Comparison of ENCODE assay signal across 12 mouse cellular contexts in the genomic region with DNA sequence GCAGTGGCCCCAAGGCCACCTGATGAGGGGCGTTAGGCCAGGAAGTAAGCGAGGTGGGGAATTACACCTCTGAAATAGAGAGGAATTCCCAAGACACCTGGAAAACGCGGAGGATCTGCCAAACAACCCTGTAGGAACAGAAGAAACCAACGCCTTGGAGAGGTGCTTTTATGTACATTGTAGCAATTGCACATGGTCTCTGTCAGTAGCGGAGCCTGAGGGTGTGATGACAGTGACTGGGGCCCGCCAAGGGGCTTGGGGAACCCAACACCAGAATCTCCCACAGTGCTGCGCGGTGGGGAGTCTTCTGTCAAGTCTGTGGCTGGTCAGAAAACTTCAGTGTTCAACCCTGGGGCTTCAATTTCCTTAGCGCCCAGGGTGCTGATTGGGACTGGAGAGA.
DNase-seq lines count a peak whose midpoint lies in the region; ATAC-seq and TF ChIP-seq lines count a peak whose summit lies in the region.
"Had no signal": no experiment of that assay in that cellular context is flagged by ENCODE, and none has a peak within 500 bp of the region (broad histone marks: within the 10 kb centered on the region; RNA-seq: fewer than 3 reads in every experiment).

No protein-coding gene starts in this region.

- ATAC-seq in heart, embryonic 15.5 days (replicated peaks; ENCODE audit: insufficient number of reproducible peaks, insufficient read depth, low FRiP score, low read depth) = peak; percentile 51; the same call in 1 of the 2 replicates
- ATAC-seq in midbrain, embryonic 11.5 days (ENCODE audit: low FRiP score) = no peak
- ATAC-seq in midbrain, postnatal 0 days (ENCODE audit: low FRiP score) = no peak
- peak; percentile 63; the same call in 1 of the 2 replicates for ATAC-seq in embryonic facial prominence, embryonic 14.5 days (ENCODE audit: low read depth)
- 0 out of 2 replicates have a peak, but pooled peaks have one; percentile 28 for ATAC-seq in midbrain, embryonic 14.5 days (ENCODE audit: low FRiP score, low TSS enrichment)
- ATAC-seq: CD4-positive, CD25-positive, alpha-beta regulatory T cell, adult 4 months had no signal

- 11% methylated on average over 10 of the region's 10 CpGs for whole genome bisulfite sequencing in heart, embryonic 15.5 days
- WGBS in midbrain, embryonic 11.5 days = 5% methylated on average over 10 of the region's 10 CpGs
- 15% methylated on average over 10 of the region's 10 CpGs for WGBS in midbrain, postnatal 0 days
- WGBS in embryonic facial prominence, embryonic 14.5 days = 7% methylated on average over 10 of the region's 10 CpGs
- 10% methylated on average over 10 of the region's 10 CpGs for WGBS in midbrain, embryonic 14.5 days

- intact Hi-C loops in heart, postnatal 25 days (cut with DNase I) = no loop called here

- H3K27ac ChIP-seq in heart, embryonic 15.5 days = no peak overlapping the region
- H3K27ac ChIP-seq in midbrain, embryonic 11.5 days (ENCODE audit: low read depth, low read length) = no peak overlapping the region
- no peak overlapping the region for H3K27ac ChIP-seq in midbrain, postnatal 0 days (ENCODE audit: low read depth, low read length)
- H3K27ac ChIP-seq in embryonic facial prominence, embryonic 14.5 days (replicated peaks; ENCODE audit: low read depth, low read length) = 0 out of 2 replicates have a peak overlapping the region, but pooled peaks have one; percentile 25
- no peak overlapping the region for H3K27ac ChIP-seq in midbrain, embryonic 14.5 days (replicated peaks; ENCODE audit: low read depth, low read length)
- H3K27ac ChIP-seq: liver, embryonic 15.5 days; stomach, embryonic 15.5 days had no signal

- no peak for TF ChIP-seq CTCF in midbrain, postnatal 0 days (IDR thresholded peaks at IDR 0.05)

- H3K27me3 ChIP-seq in heart, embryonic 15.5 days = peaks cover 4% of the 10 kb centered on the region; the same call in 1 of the 2 replicates
- H3K27me3 ChIP-seq in midbrain, embryonic 11.5 days (ENCODE audit: control insufficient read depth, insufficient read depth, low read length) = peaks cover 21% of the 10 kb centered on the region
- H3K27me3 ChIP-seq in midbrain, postnatal 0 days (ENCODE audit: insufficient read depth, low read length) = peaks cover 32% of the 10 kb centered on the region
- H3K27me3 ChIP-seq in embryonic facial prominence, embryonic 14.5 days (replicated peaks; ENCODE audit: control insufficient read depth, insufficient read depth, low read length) = peaks cover 57% of the 10 kb centered on the region
- peaks cover 45% of the 10 kb centered on the region for H3K27me3 ChIP-seq in midbrain, embryonic 14.5 days (ENCODE audit: control insufficient read depth, insufficient read depth, low read length)

- no peaks in the 10 kb centered on the region for H3K36me3 ChIP-seq in heart, embryonic 15.5 days
- H3K36me3 ChIP-seq in midbrain, embryonic 11.5 days (ENCODE audit: control insufficient read depth, insufficient read depth, low read length) = no peaks in the 10 kb centered on the region
- no peaks in the 10 kb centered on the region for H3K36me3 ChIP-seq in midbrain, postnatal 0 days (ENCODE audit: insufficient read depth, low read length)
- no peaks in the 10 kb centered on the region for H3K36me3 ChIP-seq in embryonic facial prominence, embryonic 14.5 days (ENCODE audit: control insufficient read depth, insufficient read depth, low read length)
- no peaks in the 10 kb centered on the region for H3K36me3 ChIP-seq in midbrain, embryonic 14.5 days (ENCODE audit: control insufficient read depth, insufficient read depth, low read length)
- H3K36me3 ChIP-seq: liver, embryonic 15.5 days; stomach, embryonic 15.5 days had no signal

- H3K9ac ChIP-seq in heart, embryonic 15.5 days = no peak overlapping the region
- no peak overlapping the region for H3K9ac ChIP-seq in midbrain, embryonic 11.5 days (ENCODE audit: low read length)
- no peak overlapping the region for H3K9ac ChIP-seq in midbrain, postnatal 0 days (replicated peaks; ENCODE audit: low read length, poor library complexity, severe bottlenecking)
- H3K9ac ChIP-seq in embryonic facial prominence, embryonic 14.5 days (ENCODE audit: low read depth, low read length) = 0 out of 2 replicates have a peak overlapping the region, but pooled peaks have one; percentile 21
- H3K9ac ChIP-seq in midbrain, embryonic 14.5 days (replicated peaks; ENCODE audit: low read length) = no peak overlapping the region
- H3K9ac ChIP-seq: liver, embryonic 15.5 days; stomach, embryonic 15.5 days had no signal

- peak overlapping the region; percentile 67 for H3K4me2 ChIP-seq in heart, embryonic 15.5 days
- no peak overlapping the region for H3K4me2 ChIP-seq in midbrain, embryonic 11.5 days
- H3K4me2 ChIP-seq in midbrain, postnatal 0 days (ENCODE audit: low read depth, low read length, poor library complexity, severe bottlenecking) = no peak overlapping the region
- H3K4me2 ChIP-seq in embryonic facial prominence, embryonic 14.5 days (ENCODE audit: low read depth, low read length) = peak overlapping the region; percentile 46
- H3K4me2 ChIP-seq in midbrain, embryonic 14.5 days (ENCODE audit: low read length) = no peak overlapping the region

- no peaks in the 10 kb centered on the region for H3K9me3 ChIP-seq in heart, embryonic 15.5 days (replicated peaks)
- H3K9me3 ChIP-seq in midbrain, embryonic 11.5 days (ENCODE audit: control insufficient read depth, low read length) = no peaks in the 10 kb centered on the region
- no peaks in the 10 kb centered on the region for H3K9me3 ChIP-seq in midbrain, postnatal 0 days (ENCODE audit: low read length)
- no peaks in the 10 kb centered on the region for H3K9me3 ChIP-seq in embryonic facial prominence, embryonic 14.5 days (ENCODE audit: control insufficient read depth, low read length)
- H3K9me3 ChIP-seq in midbrain, embryonic 14.5 days (ENCODE audit: control insufficient read depth, low read length) = no peaks in the 10 kb centered on the region
- H3K9me3 ChIP-seq: liver, embryonic 15.5 days; stomach, embryonic 15.5 days had no signal

- H3K4me3 ChIP-seq in heart, embryonic 15.5 days = peak overlapping the region; percentile 38
- H3K4me3 ChIP-seq in midbrain, embryonic 11.5 days (ENCODE audit: low read depth, low read length) = no peak overlapping the region
- H3K4me3 ChIP-seq in midbrain, postnatal 0 days (ENCODE audit: low read depth, low read length) = no peak overlapping the region
- peak overlapping the region; percentile 20 for H3K4me3 ChIP-seq in embryonic facial prominence, embryonic 14.5 days (ENCODE audit: low read depth, low read length)
- no peak overlapping the region for H3K4me3 ChIP-seq in midbrain, embryonic 14.5 days (replicated peaks; ENCODE audit: low read depth, low read length)
- H3K4me3 ChIP-seq: liver, embryonic 15.5 days; stomach, embryonic 15.5 days had no signal

- DNase-seq in heart, postnatal 25 days (ENCODE audit: low spot score) = no peak
- DNase-seq in midbrain, embryonic 11.5 days (ENCODE audit: low spot score, missing footprints) = peak; percentile 88
- DNase-seq in midbrain, postnatal 0 days (ENCODE audit: low spot score) = no peak
- peak; percentile 30 for DNase-seq in embryonic facial prominence, embryonic 14.5 days (ENCODE audit: low spot score)
- DNase-seq in midbrain, embryonic 14.5 days = no peak
- no peak for DNase-seq in urinary bladder, adult 2 months (ENCODE audit: low spot score)
- no peak for DNase-seq in cerebellum, postnatal 14 days
- DNase-seq: cerebellum, postnatal 10 days had no signal

- peaks cover 33% of the 10 kb centered on the region for H3K4me1 ChIP-seq in heart, embryonic 15.5 days (replicated peaks)
- H3K4me1 ChIP-seq in midbrain, embryonic 11.5 days (ENCODE audit: control insufficient read depth, insufficient read depth, low read length) = peaks cover 20% of the 10 kb centered on the region
- no peaks in the 10 kb centered on the region for H3K4me1 ChIP-seq in midbrain, postnatal 0 days (ENCODE audit: insufficient read depth, low read length)
- H3K4me1 ChIP-seq in embryonic facial prominence, embryonic 14.5 days (ENCODE audit: control insufficient read depth, insufficient read depth, low read length) = peaks cover 11% of the 10 kb centered on the region; the same call in 1 of the 2 replicates
- peaks cover 13% of the 10 kb centered on the region; the same call in 1 of the 2 replicates for H3K4me1 ChIP-seq in midbrain, embryonic 14.5 days (ENCODE audit: control insufficient read depth, insufficient read depth, low read length)

Comparison
In these comparisons a context has a peak if more than half of its experiments do, and no peak if none do; other contexts are left out.
1. ATAC-seq: peak in heart, embryonic 15.5 days (single experiment), embryonic facial prominence, embryonic 14.5 days (single experiment) and midbrain, embryonic 14.5 days (single experiment); none in midbrain, embryonic 11.5 days (single experiment) and midbrain, postnatal 0 days (single experiment).
2. DNase-seq: peak in midbrain, embryonic 11.5 days (single experiment) and embryonic facial prominence, embryonic 14.5 days (single experiment); none in heart, postnatal 25 days (single experiment), midbrain, postnatal 0 days (single experiment), midbrain, embryonic 14.5 days (single experiment), urinary bladder, adult 2 months (single experiment) and cerebellum, postnatal 14 days (0 of 2).
3. H3K4me2 ChIP-seq: peak in heart, embryonic 15.5 days (single experiment) and embryonic facial prominence, embryonic 14.5 days (single experiment); none in midbrain, embryonic 11.5 days (single experiment), midbrain, postnatal 0 days (single experiment) and midbrain, embryonic 14.5 days (single experiment).
4. H3K4me3 ChIP-seq: peak in heart, embryonic 15.5 days (single experiment) and embryonic facial prominence, embryonic 14.5 days (single experiment); none in midbrain, embryonic 11.5 days (single experiment), midbrain, postnatal 0 days (single experiment) and midbrain, embryonic 14.5 days (single experiment).